ENCODE assay signal across 7 mouse cellular contexts in the genomic region with DNA sequence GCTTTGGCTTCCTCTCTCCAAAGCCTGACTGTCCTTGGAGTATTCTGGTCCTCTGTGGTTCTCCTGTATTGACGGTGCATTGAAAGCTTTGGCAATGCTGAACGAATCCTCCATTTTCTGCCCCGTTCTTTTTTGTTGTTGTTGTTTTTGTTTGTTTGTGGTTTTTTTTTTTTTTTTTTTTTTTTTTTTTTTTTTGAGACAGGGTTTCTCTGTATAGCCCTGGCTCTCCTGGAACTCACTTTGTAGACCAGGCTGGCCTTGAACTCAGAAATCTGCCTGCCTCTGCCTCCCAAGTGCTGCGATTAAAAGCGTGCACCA. TPM values are rescaled to one million over a fixed set of nuclear protein-coding genes. Genes with fewer than 3 reads are reported as not detected.
DNase-seq lines count a peak whose midpoint lies in the region; ATAC-seq lines count a peak whose summit lies in the region.
"Not testable (repeated sequence)": the region's sequence is repeated elsewhere in the genome, so short reads cannot be mapped to it uniquely, and the experiment has no call there.

No protein-coding gene starts in this region.

- 73% methylated on average over 5 of the region's 5 CpGs for WGBS in embryonic facial prominence, embryonic 10.5 days
- WGBS in forebrain, embryonic 15.5 days, result 77% methylated on average over 5 of the region's 5 CpGs
- 72% methylated on average over 5 of the region's 5 CpGs for WGBS in hindbrain, embryonic 10.5 days
- WGBS in kidney, embryonic 14.5 days, result 71% methylated on average over 5 of the region's 5 CpGs
- WGBS in liver, embryonic 11.5 days, result 63% methylated on average over 5 of the region's 5 CpGs
- WGBS in neural tube, embryonic 14.5 days, result 66% methylated on average over 5 of the region's 5 CpGs

- peaks cover 25% of the 10 kb centered on the region; the same call in 1 of the 2 replicates for H3K36me3 ChIP-seq in embryonic facial prominence, embryonic 10.5 days (replicated peaks)
- H3K36me3 ChIP-seq in forebrain, embryonic 15.5 days, result peaks cover 24% of the 10 kb centered on the region
- peaks cover 28% of the 10 kb centered on the region for H3K36me3 ChIP-seq in hindbrain, embryonic 10.5 days
- H3K36me3 ChIP-seq in kidney, embryonic 14.5 days (ENCODE audit: control insufficient read depth, insufficient read depth, low read length), result peaks cover 18% of the 10 kb centered on the region; the same call in 1 of the 2 replicates
- H3K36me3 ChIP-seq in liver, embryonic 11.5 days (ENCODE audit: control insufficient read depth, insufficient read depth, low read length); neural tube, embryonic 14.5 days (ENCODE audit: control insufficient read depth, insufficient read depth, low read length): not testable (repeated sequence)
- peaks cover 28% of the 10 kb centered on the region for H3K36me3 ChIP-seq in megakaryocyte, embryonic 14.5 days (replicated peaks; ENCODE audit: low read length)

- H3K9me3 ChIP-seq in embryonic facial prominence, embryonic 10.5 days; forebrain, embryonic 15.5 days; hindbrain, embryonic 10.5 days; kidney, embryonic 14.5 days (ENCODE audit: control insufficient read depth, low read length); liver, embryonic 11.5 days (ENCODE audit: control insufficient read depth, low read length); megakaryocyte, embryonic 14.5 days; neural tube, embryonic 14.5 days (ENCODE audit: control insufficient read depth, low read length): not testable (repeated sequence)

- H3K4me2 ChIP-seq in forebrain, embryonic 15.5 days (replicated peaks), result peak overlapping the region; percentile 82
- peak overlapping the region; percentile 79 for H3K4me2 ChIP-seq in kidney, embryonic 14.5 days (replicated peaks; ENCODE audit: low read depth, low read length)
- H3K4me2 ChIP-seq in liver, embryonic 11.5 days, result peak overlapping the region; percentile 74
- peak overlapping the region; percentile 76 for H3K4me2 ChIP-seq in neural tube, embryonic 14.5 days (ENCODE audit: low read depth, low read length)

- H3K27me3 ChIP-seq in embryonic facial prominence, embryonic 10.5 days (replicated peaks; ENCODE audit: low read depth, poor library complexity, severe bottlenecking); forebrain, embryonic 15.5 days; hindbrain, embryonic 10.5 days (ENCODE audit: insufficient read depth, poor library complexity, severe bottlenecking); kidney, embryonic 14.5 days (ENCODE audit: control insufficient read depth, insufficient read depth, low read length); liver, embryonic 11.5 days (replicated peaks; ENCODE audit: control insufficient read depth, insufficient read depth, low read length); megakaryocyte, embryonic 14.5 days (replicated peaks); neural tube, embryonic 14.5 days (ENCODE audit: control insufficient read depth, insufficient read depth, low read length): not testable (repeated sequence)

- peak overlapping the region; percentile 82 for H3K4me3 ChIP-seq in embryonic facial prominence, embryonic 10.5 days
- H3K4me3 ChIP-seq in forebrain, embryonic 15.5 days, result peak overlapping the region; percentile 83
- H3K4me3 ChIP-seq in hindbrain, embryonic 10.5 days, result peak overlapping the region; percentile 87
- H3K4me3 ChIP-seq in kidney, embryonic 14.5 days (ENCODE audit: low read length), result peak overlapping the region; percentile 84
- peak overlapping the region; percentile 66 for H3K4me3 ChIP-seq in liver, embryonic 11.5 days (ENCODE audit: low read depth, low read length)
- H3K4me3 ChIP-seq in megakaryocyte, embryonic 14.5 days (replicated peaks), result peak overlapping the region; percentile 92
- peak overlapping the region; percentile 88 for H3K4me3 ChIP-seq in neural tube, embryonic 14.5 days (ENCODE audit: low read depth, low read length)

- peak overlapping the region; percentile 87 for H3K9ac ChIP-seq in forebrain, embryonic 15.5 days (replicated peaks)
- peak overlapping the region; percentile 83 for H3K9ac ChIP-seq in kidney, embryonic 14.5 days (ENCODE audit: low read depth, low read length)
- peak overlapping the region; percentile 66 for H3K9ac ChIP-seq in liver, embryonic 11.5 days (ENCODE audit: low read depth, low read length)
- peak overlapping the region; percentile 86 for H3K9ac ChIP-seq in neural tube, embryonic 14.5 days (replicated peaks; ENCODE audit: low read depth, low read length)

- peaks cover 33% of the 10 kb centered on the region for H3K4me1 ChIP-seq in embryonic facial prominence, embryonic 10.5 days
- peaks cover 29% of the 10 kb centered on the region for H3K4me1 ChIP-seq in forebrain, embryonic 15.5 days
- H3K4me1 ChIP-seq in hindbrain, embryonic 10.5 days (replicated peaks), result peaks cover 34% of the 10 kb centered on the region
- H3K4me1 ChIP-seq in kidney, embryonic 14.5 days (ENCODE audit: control insufficient read depth, insufficient read depth, low read length); neural tube, embryonic 14.5 days (ENCODE audit: control insufficient read depth, insufficient read depth, low read length): not testable (repeated sequence)
- peaks cover 17% of the 10 kb centered on the region for H3K4me1 ChIP-seq in liver, embryonic 11.5 days (replicated peaks; ENCODE audit: control insufficient read depth, insufficient read depth, low read length)
- peaks cover 64% of the 10 kb centered on the region for H3K4me1 ChIP-seq in megakaryocyte, embryonic 14.5 days

- not testable (repeated sequence) for DNase-seq in embryonic facial prominence, embryonic 10.5 days (ENCODE audit: low spot score); hindbrain, embryonic 10.5 days (ENCODE audit: low spot score); liver, embryonic 11.5 days (ENCODE audit: low spot score)

- not testable (repeated sequence) for ATAC-seq in forebrain, embryonic 15.5 days (replicated peaks); kidney, embryonic 14.5 days (ENCODE audit: low FRiP score, low TSS enrichment); liver, embryonic 11.5 days (replicated peaks; ENCODE audit: low FRiP score); neural tube, embryonic 14.5 days (ENCODE audit: low read depth)

- H3K27ac ChIP-seq in embryonic facial prominence, embryonic 10.5 days (replicated peaks), result peak overlapping the region; percentile 83
- H3K27ac ChIP-seq in forebrain, embryonic 15.5 days (replicated peaks), result peak overlapping the region; percentile 62; the same call in 1 of the 2 replicates
- peak overlapping the region; percentile 90 for H3K27ac ChIP-seq in hindbrain, embryonic 10.5 days
- not testable (repeated sequence) for H3K27ac ChIP-seq in kidney, embryonic 14.5 days (ENCODE audit: low read depth, low read length)
- H3K27ac ChIP-seq in liver, embryonic 11.5 days (ENCODE audit: low read depth, low read length), result 0 out of 2 replicates have a peak overlapping the region, but pooled peaks have one; percentile 49
- H3K27ac ChIP-seq in neural tube, embryonic 14.5 days (ENCODE audit: low read depth, low read length), result peak overlapping the region; percentile 75

RNA-seq across cellular contexts. Expression of a gene that starts 0.8 kb away (rescaled TPM):
- 28.4 and 30.2 TPM in 2 replicates for polyA plus RNA-seq in embryonic facial prominence, embryonic 10.5 days (2016; fragmentation: Nextera tagmentation; extraction: Ambion mirVana)
- 107 and 109 TPM in 2 replicates for polyA plus RNA-seq in forebrain, embryonic 15.5 days (2015; fragmentation: Nextera tagmentation; extraction: Ambion mirVana)
- polyA plus RNA-seq in hindbrain, embryonic 10.5 days (2016; fragmentation: Nextera tagmentation; extraction: Ambion mirVana), result 27.7 and 39.8 TPM in 2 replicates
- polyA plus RNA-seq in kidney, embryonic 14.5 days (2014; fragmentation: Nextera tagmentation; extraction: Ambion mirVana), result 22.3 and 29.8 TPM in 2 replicates
- polyA plus RNA-seq in liver, embryonic 11.5 days (2014; fragmentation: Nextera tagmentation; extraction: Ambion mirVana), result 9.7 and 12.9 TPM in 2 replicates
- 4.3 TPM in 1 of 2 replicates, not detected in the other for polyA plus RNA-seq in megakaryocyte, embryonic 14.5 days (2012; ENCODE audit: insufficient read depth, low replicate concordance)
- polyA plus RNA-seq in neural tube, embryonic 14.5 days (2014; fragmentation: Nextera tagmentation; extraction: Ambion mirVana), result 112 and 129 TPM in 2 replicates

RNA-seq across cellular contexts. Expression of a gene that starts 4.2 kb away (rescaled TPM):
- polyA plus RNA-seq in embryonic facial prominence, embryonic 10.5 days (2016; fragmentation: Nextera tagmentation; extraction: Ambion mirVana), result 17.2 and 17.6 TPM in 2 replicates
- polyA plus RNA-seq in forebrain, embryonic 15.5 days (2015; fragmentation: Nextera tagmentation; extraction: Ambion mirVana), result 7.5 and 8.8 TPM in 2 replicates
- 9.5 and 13.5 TPM in 2 replicates for polyA plus RNA-seq in hindbrain, embryonic 10.5 days (2016; fragmentation: Nextera tagmentation; extraction: Ambion mirVana)
- 13.5 and 25.0 TPM in 2 replicates for polyA plus RNA-seq in kidney, embryonic 14.5 days (2014; fragmentation: Nextera tagmentation; extraction: Ambion mirVana)
- polyA plus RNA-seq in liver, embryonic 11.5 days (2014; fragmentation: Nextera tagmentation; extraction: Ambion mirVana), result 28.3 and 33.2 TPM in 2 replicates
- polyA plus RNA-seq in megakaryocyte, embryonic 14.5 days (2012; ENCODE audit: insufficient read depth, low replicate concordance), result 28.7 and 29.2 TPM in 2 replicates
- 2.7 and 3.3 TPM in 2 replicates for polyA plus RNA-seq in neural tube, embryonic 14.5 days (2014; fragmentation: Nextera tagmentation; extraction: Ambion mirVana)

RNA-seq across cellular contexts. Expression of a gene that starts 49.6 kb away (rescaled TPM):
- 1.5 and 2.2 TPM in 2 replicates for polyA plus RNA-seq in embryonic facial prominence, embryonic 10.5 days (2016; fragmentation: Nextera tagmentation; extraction: Ambion mirVana)
- 83.3 and 83.4 TPM in 2 replicates for polyA plus RNA-seq in forebrain, embryonic 15.5 days (2015; fragmentation: Nextera tagmentation; extraction: Ambion mirVana)
- polyA plus RNA-seq in hindbrain, embryonic 10.5 days (2016; fragmentation: Nextera tagmentation; extraction: Ambion mirVana), result 1.5 and 6.6 TPM in 2 replicates
- 0.12 and 0.23 TPM in 2 replicates for polyA plus RNA-seq in kidney, embryonic 14.5 days (2014; fragmentation: Nextera tagmentation; extraction: Ambion mirVana)
- polyA plus RNA-seq in liver, embryonic 11.5 days (2014; fragmentation: Nextera tagmentation; extraction: Ambion mirVana), result 0.43 TPM in 1 of 2 replicates, not detected in the other
- 0.09 TPM in 1 of 2 replicates, not detected in the other for polyA plus RNA-seq in megakaryocyte, embryonic 14.5 days (2012; ENCODE audit: insufficient read depth, low replicate concordance)
- 13.2 and 13.5 TPM in 2 replicates for polyA plus RNA-seq in neural tube, embryonic 14.5 days (2014; fragmentation: Nextera tagmentation; extraction: Ambion mirVana)

RNA-seq across cellular contexts. Expression of a gene that starts 49.7 kb away (rescaled TPM):
- 13.8 and 18.2 TPM in 2 replicates for polyA plus RNA-seq in embryonic facial prominence, embryonic 10.5 days (2016; fragmentation: Nextera tagmentation; extraction: Ambion mirVana)
- 15.1 and 16.9 TPM in 2 replicates for polyA plus RNA-seq in forebrain, embryonic 15.5 days (2015; fragmentation: Nextera tagmentation; extraction: Ambion mirVana)
- 9.9 and 14.0 TPM in 2 replicates for polyA plus RNA-seq in hindbrain, embryonic 10.5 days (2016; fragmentation: Nextera tagmentation; extraction: Ambion mirVana)
- 47.4 and 48.6 TPM in 2 replicates for polyA plus RNA-seq in kidney, embryonic 14.5 days (2014; fragmentation: Nextera tagmentation; extraction: Ambion mirVana)
- 7.7 and 8.5 TPM in 2 replicates for polyA plus RNA-seq in liver, embryonic 11.5 days (2014; fragmentation: Nextera tagmentation; extraction: Ambion mirVana)
- polyA plus RNA-seq in megakaryocyte, embryonic 14.5 days (2012; ENCODE audit: insufficient read depth, low replicate concordance), result 0.07 and 3.2 TPM in 2 replicates
- 1.5 and 39.2 TPM in 2 replicates for polyA plus RNA-seq in neural tube, embryonic 14.5 days (2014; fragmentation: Nextera tagmentation; extraction: Ambion mirVana)

RNA-seq across cellular contexts. Expression of a gene that starts 59.2 kb away (rescaled TPM):
- 7.0 and 11.9 TPM in 2 replicates for polyA plus RNA-seq in embryonic facial prominence, embryonic 10.5 days (2016; fragmentation: Nextera tagmentation; extraction: Ambion mirVana)
- 13.9 and 14.3 TPM in 2 replicates for polyA plus RNA-seq in forebrain, embryonic 15.5 days (2015; fragmentation: Nextera tagmentation; extraction: Ambion mirVana)
- 9.9 and 14.5 TPM in 2 replicates for polyA plus RNA-seq in hindbrain, embryonic 10.5 days (2016; fragmentation: Nextera tagmentation; extraction: Ambion mirVana)
- 26.0 and 27.0 TPM in 2 replicates for polyA plus RNA-seq in kidney, embryonic 14.5 days (2014; fragmentation: Nextera tagmentation; extraction: Ambion mirVana)
- 9.6 and 11.0 TPM in 2 replicates for polyA plus RNA-seq in liver, embryonic 11.5 days (2014; fragmentation: Nextera tagmentation; extraction: Ambion mirVana)
- polyA plus RNA-seq in megakaryocyte, embryonic 14.5 days (2012; ENCODE audit: insufficient read depth, low replicate concordance), result not detected in 2 replicates
- polyA plus RNA-seq in neural tube, embryonic 14.5 days (2014; fragmentation: Nextera tagmentation; extraction: Ambion mirVana), result 1.2 and 8.6 TPM in 2 replicates
